Mouse (Mus musculus): Measurements from ENCODE around the gene Uroc1. TPM values are rescaled to one million over a fixed set of nuclear protein-coding genes. Genes with fewer than 3 reads are reported as not detected.

Uroc1 gene
- polyA plus RNA-seq, 1 experiment from 2014 or later = not detected

- H3K4me3 ChIP-seq = no peak overlapping the region
- 90% methylated on average over 1 of the region's 1 CpGs for WGBS
- peaks cover 8% of the 10 kb centered on the region for H3K36me3 ChIP-seq
- H3K4me1 ChIP-seq (replicated peaks) = no peaks in the 10 kb centered on the region
- no peaks in the 10 kb centered on the region for H3K9me3 ChIP-seq
- no peak for ATAC-seq (ENCODE audit: low FRiP score)
- no peaks in the 10 kb centered on the region for H3K27me3 ChIP-seq
- no peak overlapping the region for H3K9ac ChIP-seq
- no peak overlapping the region for H3K27ac ChIP-seq
- H3K4me2 ChIP-seq = no peak overlapping the region
Observed at GRCm38 (mm10) chr6:90410972-90411371, 77.9 kb downstream of the Uroc1 start.

GRCm38 (mm10) chr6:90411926-90412325, 78.8 kb downstream of the Uroc1 start:
- Histone ChIP-seq H3K36me3 (no peaks in the 10 kb centered on the region), H3K4me2 (no peak overlapping the region), H3K4me3 (no peak overlapping the region), H3K9ac (no peak overlapping the region), H3K27me3 (no peaks in the 10 kb centered on the region), H3K27ac (no peak overlapping the region), H3K9me3 (no peaks in the 10 kb centered on the region), H3K4me1 (replicated peaks) (no peaks in the 10 kb centered on the region)
- ATAC-seq (ENCODE audit: low FRiP score) = no peak
- 83% methylated on average over 7 of the region's 7 CpGs for WGBS

Other genes with a start within 250 kb of the Uroc1 start
- not detected in 2 replicates for gene Vmn1r50, start 231.9 kb upstream of the Uroc1 start, polyA plus RNA-seq (2015; fragmentation: Nextera tagmentation; extraction: Ambion mirVana)
- not detected in 2 replicates for gene Vmn1r51, start 210.7 kb upstream of the Uroc1 start, polyA plus RNA-seq (2015; fragmentation: Nextera tagmentation; extraction: Ambion mirVana)
- gene Vmn1r52, start 158.5 kb upstream of the Uroc1 start, polyA plus RNA-seq (2015; fragmentation: Nextera tagmentation; extraction: Ambion mirVana) = not detected in 2 replicates
- gene V1ra8, start 130.5 kb upstream of the Uroc1 start, polyA plus RNA-seq (2015; fragmentation: Nextera tagmentation; extraction: Ambion mirVana) = not detected in 2 replicates
- not detected in 2 replicates for gene Vmn1r53, start 108.8 kb upstream of the Uroc1 start, polyA plus RNA-seq (2015; fragmentation: Nextera tagmentation; extraction: Ambion mirVana)
- gene Vmn1r54, start 87.0 kb upstream of the Uroc1 start, polyA plus RNA-seq (2015; fragmentation: Nextera tagmentation; extraction: Ambion mirVana) = not detected in 2 replicates
- gene BC048671, start 32.1 kb upstream of the Uroc1 start, polyA plus RNA-seq (2015; fragmentation: Nextera tagmentation; extraction: Ambion mirVana) = not detected in 2 replicates
- 0.12 and 0.17 TPM in 2 replicates for gene Chst13, start 8.1 kb upstream of the Uroc1 start, polyA plus RNA-seq (2015; fragmentation: Nextera tagmentation; extraction: Ambion mirVana)
- gene Zxdc, start 36.2 kb downstream of the Uroc1 start, polyA plus RNA-seq (2015; fragmentation: Nextera tagmentation; extraction: Ambion mirVana) = 10.5 and 11.2 TPM in 2 replicates
- 6.7 and 6.9 TPM in 2 replicates for gene Cfap100, start 95.5 kb downstream of the Uroc1 start, polyA plus RNA-seq (2015; fragmentation: Nextera tagmentation; extraction: Ambion mirVana)
- gene Klf15, start 129.3 kb downstream of the Uroc1 start, polyA plus RNA-seq (2015; fragmentation: Nextera tagmentation; extraction: Ambion mirVana) = 10.2 and 10.5 TPM in 2 replicates
- 44.8 and 45.3 TPM in 2 replicates for gene Aldh1l1, start 153.1 kb downstream of the Uroc1 start, polyA plus RNA-seq (2015; fragmentation: Nextera tagmentation; extraction: Ambion mirVana)

Measured in hindbrain, embryonic 13.5 days (tissue).